Mouse (Mus musculus): ENCODE measurements around the gene Kras.

Gene Kras

GRCm38 (mm10) chr6:145186096-145186495, 63.9 kb downstream of the Kras start:
- DNase-seq = no peak

GRCm38 (mm10) chr6:145182044-145182443, 68.0 kb downstream of the Kras start:
- DNase-seq = no peak

- peak; percentile 36 to 71 for DNase-seq
Measured at GRCm38 (mm10) chr6:145179665-145180064, 70.4 kb downstream of the Kras start.

GRCm38 (mm10) chr6:145176474-145176873, 73.6 kb downstream of the Kras start:
- no peak for DNase-seq

GRCm38 (mm10) chr6:145175571-145175981, 74.5 kb downstream of the Kras start:
- DNase-seq = no peak

GRCm38 (mm10) chr6:145173781-145174191, 76.3 kb downstream of the Kras start:
- no peak for DNase-seq

GRCm38 (mm10) chr6:145171892-145172606, 78.0 kb downstream of the Kras start:
- no peak for DNase-seq
